Mouse (Mus musculus) E14TG2a.4 (cell line): ENCODE results near the gene Lama2.

Experiments
- CTCF ChIP-seq: conservative IDR thresholded peaks from 2 replicates; pipeline ENCODE4 v1.5.1; 2014; ENCODE audit warnings: low read length
- NANOG ChIP-seq: IDR thresholded peaks from 2 replicates; pipeline ENCODE4 v1.6.1; 2014; ENCODE audit warnings: borderline replicate concordance, low read length, mixed read lengths

DNA sequence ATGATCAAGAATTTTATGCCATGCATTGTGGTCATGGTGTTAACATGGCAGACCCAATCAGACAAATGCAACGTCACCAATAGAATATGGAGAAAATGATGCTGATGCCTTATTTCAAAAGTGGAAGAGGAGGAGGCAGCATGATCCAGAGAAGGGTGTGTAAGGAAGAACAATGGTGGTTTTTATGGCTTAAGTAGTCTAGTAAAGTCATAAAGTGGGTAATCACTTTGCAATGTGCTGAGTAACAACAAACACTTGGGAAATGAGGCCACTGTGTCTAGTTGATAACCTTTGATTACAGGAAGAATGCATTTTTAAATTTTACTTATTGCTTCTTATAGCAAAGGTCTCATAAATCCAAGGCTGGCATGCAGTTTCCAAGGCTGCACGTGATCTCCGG is 23.9 kb downstream of the Lama2 start:
- TF ChIP-seq CTCF, result no peak
- no peak for TF ChIP-seq NANOG
